Mouse (Mus musculus): ENCODE measurements around the gene Ern1.
"Not testable (repeated sequence)": the region's sequence is repeated elsewhere in the genome, so short reads cannot be mapped to it uniquely, and the experiment has no call there.

Gene Ern1

DNA sequence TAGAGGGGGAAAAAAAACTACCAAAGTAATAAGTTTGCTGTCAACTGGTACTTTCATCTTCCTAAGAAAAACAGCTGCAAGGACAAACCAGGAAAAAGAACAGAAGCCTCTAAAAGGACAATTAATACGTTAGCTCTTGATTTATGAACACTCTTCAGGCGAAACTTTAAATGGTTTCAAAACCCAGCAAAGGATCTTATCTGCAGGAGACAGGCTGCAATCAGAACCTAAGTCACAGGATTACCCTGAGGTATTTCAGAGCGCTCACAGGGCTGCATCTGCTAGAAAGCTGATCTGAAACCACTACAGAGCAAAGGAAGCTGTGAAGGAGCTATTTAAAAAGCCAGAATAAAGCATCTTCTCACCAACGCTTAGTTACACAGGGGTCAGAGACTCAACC is 6.0 kb downstream of the Ern1 start:
- DNase-seq (ENCODE audit: low spot score): no peak

DNA sequence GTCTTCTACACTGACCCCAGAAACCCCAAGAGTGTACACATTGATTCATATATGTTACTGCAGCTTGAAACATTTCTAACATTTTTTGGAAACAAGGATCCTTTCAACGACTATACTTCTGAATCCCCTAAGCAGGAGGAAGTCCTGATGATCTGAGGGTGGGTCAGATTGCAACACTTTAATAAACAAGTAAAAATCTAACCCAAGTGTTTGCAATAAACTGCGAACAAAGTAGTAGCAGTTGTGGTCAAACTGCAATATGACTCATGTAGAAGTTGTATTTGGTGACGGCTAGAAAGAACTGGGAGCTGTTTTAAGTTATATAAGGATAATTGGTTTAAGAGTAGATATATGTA is 7.1 kb downstream of the Ern1 start:
- no peak for DNase-seq (ENCODE audit: low spot score)

DNA sequence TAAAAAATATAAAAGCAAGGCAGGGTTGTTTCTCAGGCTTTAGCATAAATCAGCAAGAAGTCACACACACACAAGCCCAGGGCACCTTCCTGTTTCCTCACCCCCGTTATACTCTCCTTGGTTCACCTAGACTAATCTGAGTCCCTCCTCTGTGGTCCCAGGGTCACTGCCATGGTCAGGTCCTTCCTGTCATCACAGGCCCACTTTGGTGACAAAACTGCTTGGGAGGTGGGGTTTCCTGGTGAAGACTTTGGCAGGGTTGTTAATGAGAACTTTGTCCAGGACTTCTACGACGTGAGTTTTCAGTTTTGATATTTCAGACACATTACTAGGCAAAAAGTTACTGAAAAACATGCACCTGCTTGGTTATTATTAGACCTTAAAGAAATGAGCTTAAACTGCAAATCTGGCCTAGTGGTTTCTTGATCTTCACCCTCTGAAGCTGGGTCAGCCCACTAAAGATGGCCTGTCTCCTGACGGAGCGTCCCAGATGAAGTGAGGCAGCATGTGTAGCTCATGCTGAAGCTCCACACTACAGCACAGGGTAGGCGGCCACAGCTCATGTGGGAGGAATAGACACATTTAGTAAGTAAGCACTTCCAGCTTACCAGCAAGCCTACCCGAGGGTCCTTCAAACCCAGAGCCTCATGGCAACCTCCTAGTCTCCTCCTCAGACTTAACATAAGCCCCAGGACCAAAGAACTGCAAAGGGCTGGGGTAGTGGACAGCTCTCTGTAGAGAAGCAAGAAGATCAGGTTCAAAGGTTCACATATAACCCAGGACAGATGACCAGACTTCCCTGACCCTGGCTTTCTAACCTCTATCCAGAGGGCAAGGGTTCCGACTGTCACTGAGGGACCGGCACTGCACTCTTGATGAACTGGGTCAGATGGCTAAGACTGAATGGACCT is 7.8 kb downstream of the Ern1 start:
- DNase-seq (ENCODE audit: low spot score): no peak

- DNase-seq (ENCODE audit: low spot score): no peak
These were observed 8.9 kb downstream of the Ern1 start for GRCm38 (mm10) chr11:106478745-106479144.

DNA sequence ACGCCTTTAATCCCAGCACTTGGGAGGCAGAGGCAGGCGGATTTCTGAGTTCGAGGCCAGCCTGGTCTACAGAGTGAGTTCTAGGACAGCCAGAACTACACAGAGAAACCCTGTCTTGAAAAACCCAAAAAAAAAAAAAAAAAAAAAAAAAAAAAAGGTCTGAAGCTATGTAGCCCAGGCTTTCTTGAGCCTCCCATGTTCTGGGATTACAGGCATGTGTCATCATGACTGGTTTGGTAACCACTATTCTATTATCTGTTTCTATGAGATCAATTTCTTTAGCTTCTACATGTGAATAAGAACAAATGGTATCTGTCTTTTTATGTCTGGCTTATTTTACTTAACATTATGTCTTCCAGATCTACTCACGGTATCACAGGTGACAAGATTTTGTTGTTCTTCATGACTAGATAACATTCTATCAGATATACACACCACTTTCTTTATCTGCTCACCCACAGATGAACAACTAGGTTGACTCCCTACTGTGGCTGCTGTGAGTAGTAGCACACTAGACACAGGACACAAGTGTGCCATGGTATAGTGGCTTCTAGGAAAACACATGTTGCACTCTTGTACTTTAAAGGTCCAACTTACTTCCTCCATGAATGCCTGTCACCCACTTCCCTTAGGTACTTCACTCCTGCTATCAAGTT is 10.0 kb downstream of the Ern1 start:
- no peak for DNase-seq (ENCODE audit: low spot score)

DNA sequence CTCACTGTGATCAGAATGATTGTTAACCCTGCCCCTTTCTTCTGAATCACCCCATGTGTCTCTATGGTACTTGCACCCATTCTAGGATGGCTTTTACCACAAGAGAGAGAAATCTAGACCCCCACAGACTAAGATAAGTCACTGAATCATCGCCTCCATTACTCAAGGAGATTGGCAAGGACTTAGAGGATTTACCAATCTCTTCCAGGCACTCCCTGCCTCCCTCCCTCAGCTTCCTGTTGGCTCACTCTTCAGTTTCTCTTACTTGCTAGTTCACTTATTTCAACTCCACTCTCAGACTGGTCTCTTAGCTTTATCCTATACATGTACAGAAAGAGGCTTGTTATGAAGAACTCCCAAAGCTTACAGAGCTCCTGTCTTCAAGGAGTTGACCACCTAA is 12.3 kb downstream of the Ern1 start:
- DNase-seq (ENCODE audit: low spot score): no peak

DNA sequence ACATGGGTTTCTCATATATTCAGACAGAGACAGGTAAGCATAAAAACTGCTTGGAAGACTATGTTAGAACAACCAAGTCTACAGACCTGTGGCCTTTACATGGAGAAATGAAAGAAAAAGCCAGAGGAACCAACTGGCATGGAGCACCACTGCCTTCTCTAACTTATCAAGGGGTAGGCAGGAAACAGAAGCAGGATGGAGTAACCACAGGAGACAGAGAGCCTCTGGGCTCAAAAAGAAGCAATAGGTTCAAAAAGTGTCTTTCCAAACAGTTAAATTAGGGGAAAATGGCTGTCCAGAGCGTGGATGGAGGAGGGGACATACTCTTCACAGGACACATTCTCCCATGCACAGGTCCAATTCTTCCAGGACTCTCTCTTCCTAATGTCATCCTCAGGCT is 16.0 kb downstream of the Ern1 start:
- DNase-seq (ENCODE audit: low spot score): no peak

DNA sequence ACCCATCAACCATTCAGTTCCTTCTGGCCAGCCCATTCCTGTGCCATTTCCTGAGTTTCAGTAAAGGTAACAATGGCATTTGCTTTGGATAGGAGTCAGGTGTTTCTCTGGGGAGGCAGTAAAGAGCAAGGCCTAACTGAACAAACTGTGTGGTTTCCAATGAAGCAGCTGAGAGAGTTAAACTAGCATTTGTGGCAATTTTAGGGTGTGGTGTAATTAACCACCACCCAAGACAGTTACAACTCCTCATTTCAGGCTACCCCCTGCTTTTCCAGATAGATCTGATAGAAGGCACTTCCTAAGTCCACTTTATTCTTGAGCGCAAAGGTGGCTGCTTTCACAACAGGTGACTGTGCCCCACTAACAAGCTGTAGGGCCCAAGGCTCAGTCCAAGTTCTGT is 19.1 kb downstream of the Ern1 start:
- no peak for DNase-seq (ENCODE audit: low spot score)

- no peak for DNase-seq (ENCODE audit: low spot score)
These were observed 21.7 kb downstream of the Ern1 start for GRCm38 (mm10) chr11:106465932-106466331.

GRCm38 (mm10) chr11:106465545-106465903 is 22.1 kb downstream of the Ern1 start:
- DNase-seq (ENCODE audit: low spot score): no peak

- DNase-seq (ENCODE audit: low spot score): no peak
These were observed 22.7 kb downstream of the Ern1 start for GRCm38 (mm10) chr11:106464681-106465544.

GRCm38 (mm10) chr11:106463845-106464244 is 23.8 kb downstream of the Ern1 start:
- DNase-seq (ENCODE audit: low spot score): no peak

DNA sequence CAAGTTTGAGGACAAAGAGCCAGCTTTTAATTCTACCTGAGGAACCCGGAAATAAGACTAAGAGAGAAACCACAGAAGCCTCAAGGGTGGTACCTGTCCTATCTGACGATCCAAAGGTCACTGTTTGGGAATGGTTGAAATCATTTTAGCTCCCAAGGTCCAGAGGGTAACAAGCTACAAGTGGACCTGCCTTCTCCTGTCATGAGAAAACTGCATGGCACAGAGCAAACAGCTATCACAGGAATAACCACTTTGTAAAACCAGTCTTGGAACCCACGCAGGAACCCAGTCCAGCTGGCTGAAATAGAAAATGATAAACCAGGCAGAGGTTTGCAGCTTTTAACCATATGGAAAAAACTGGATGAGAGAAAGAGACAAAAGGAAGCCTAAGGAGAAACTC is 25.3 kb downstream of the Ern1 start:
- no peak for DNase-seq (ENCODE audit: low spot score)

GRCm38 (mm10) chr11:106461145-106461932 is 26.3 kb downstream of the Ern1 start:
- DNase-seq (ENCODE audit: low spot score): no peak

DNA sequence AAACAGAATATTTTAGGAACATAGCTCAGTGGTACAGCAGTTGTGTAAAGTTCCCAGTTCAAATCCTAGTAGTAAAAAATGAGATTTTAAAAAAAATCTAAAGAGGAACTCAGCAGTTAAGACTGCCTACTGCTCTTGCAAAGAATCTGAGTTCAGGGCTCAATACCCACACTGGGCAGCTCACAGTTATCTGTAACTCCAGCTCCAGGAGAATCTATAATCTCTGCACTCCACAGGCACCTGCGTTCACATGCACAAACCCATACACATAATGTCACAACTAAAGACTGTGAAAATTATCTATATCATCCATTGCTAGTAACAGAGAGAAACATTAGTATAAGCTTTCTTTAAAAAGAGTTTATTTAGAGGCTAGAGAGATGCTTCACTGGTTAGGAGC is 27.0 kb downstream of the Ern1 start:
- DNase-seq (ENCODE audit: low spot score): no peak

- DNase-seq (ENCODE audit: low spot score): no peak
These were observed 29.1 kb downstream of the Ern1 start for GRCm38 (mm10) chr11:106458540-106458939.

DNA sequence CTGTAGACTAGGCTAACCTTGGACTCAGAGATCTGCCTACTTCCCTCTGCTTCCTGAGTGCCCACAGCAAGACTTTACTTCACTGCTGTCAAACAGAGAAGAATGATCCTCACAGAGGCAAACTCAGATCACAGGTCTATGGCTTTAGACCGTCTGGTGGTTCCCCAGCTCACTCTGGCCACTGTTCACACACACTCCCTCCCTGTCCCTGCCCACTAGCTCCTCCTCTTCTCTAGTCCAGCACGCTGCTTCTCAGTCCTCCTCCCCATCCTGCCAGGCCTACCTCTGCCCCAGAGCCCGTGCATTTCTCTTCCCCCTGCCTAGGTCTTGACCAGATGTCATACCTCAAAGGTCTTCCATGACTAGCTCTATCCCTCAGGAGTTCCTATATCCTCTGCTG is 44.0 kb downstream of the Ern1 start:
- DNase-seq (ENCODE audit: low spot score): no peak

GRCm38 (mm10) chr11:106442564-106442963 is 45.1 kb downstream of the Ern1 start:
- not testable (repeated sequence) for DNase-seq (ENCODE audit: low spot score)

GRCm38 (mm10) chr11:106440318-106440717 is 47.3 kb downstream of the Ern1 start:
- DNase-seq (ENCODE audit: low spot score): no peak

- no peak for DNase-seq (ENCODE audit: low spot score)
These were observed 48.3 kb downstream of the Ern1 start for GRCm38 (mm10) chr11:106439355-106439754.

DNA sequence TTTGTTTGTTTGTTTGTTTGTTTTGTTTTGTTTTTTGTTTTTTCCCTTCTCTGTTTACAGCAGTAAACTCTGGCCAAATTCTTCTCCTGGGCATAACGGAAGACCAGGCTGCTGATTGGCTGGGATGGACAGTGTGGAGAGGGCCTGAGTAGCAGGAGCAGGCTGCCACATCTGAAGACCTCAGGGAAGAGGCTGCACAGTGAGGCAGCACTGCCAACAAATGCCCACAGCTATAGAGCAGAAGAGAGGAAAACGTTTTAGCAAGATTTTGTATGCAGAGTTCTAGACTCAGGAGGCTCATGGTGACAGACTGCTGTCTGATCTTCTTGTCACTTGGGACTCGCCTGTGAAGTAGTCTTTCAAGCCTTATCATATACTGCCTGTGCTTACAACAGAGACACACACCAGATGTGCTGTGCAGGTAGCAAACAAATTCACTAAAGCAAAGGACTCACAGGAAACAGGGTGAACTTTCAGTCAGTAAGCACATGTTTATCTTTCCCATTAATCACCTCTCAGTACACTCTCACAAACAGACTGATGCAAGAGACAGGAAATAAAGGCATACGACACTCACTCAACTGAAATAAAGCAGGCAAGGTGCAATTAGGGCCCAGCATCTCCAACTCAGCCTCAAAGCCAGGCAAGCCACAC is 49.0 kb downstream of the Ern1 start:
- DNase-seq (ENCODE audit: low spot score): no peak

All from urinary bladder, postnatal 14 days (tissue).